Mouse (Mus musculus) urinary bladder, postnatal 0 days (tissue): ENCODE results near the gene Ppp1ca. TPM values are rescaled to one million over a fixed set of nuclear protein-coding genes. Genes with fewer than 3 reads are reported as not detected.

Experiments used
- microRNA-seq: library from miRNA; unstranded; fragments of <30 nt; microRNA quantifications from one replicate; pipeline ENCODE4, GENCODE M21; 2016
- polyA plus RNA-seq: library from polyadenylated mRNA; unstranded; fragments of >200 nt; fragmentation: Nextera tagmentation; extraction: Ambion mirVana; gene quantifications from 2 replicates; pipeline ENCODE4 v1.2.1, GENCODE M21; 2015

Gene Ppp1ca
- 476 and 486 TPM in 2 replicates for polyA plus RNA-seq

GRCm38 (mm10) chr19:4191528-4192250 lies at the start of gene Ppp1ca:
Ppp1ca (plus strand) TSS chr19:4192065.

GRCm38 (mm10) chr19:4143759-4144268 lies 48.1 kb upstream of the Ppp1ca start, which contains the start of gene Cabp4:
Cabp4 (minus strand) TSS chr19:4144033.

GRCm38 (mm10) chr19:4148491-4148806 lies 43.4 kb upstream of the Ppp1ca start, which contains the start of gene Coro1b:
Coro1b (plus strand) TSS chr19:4148619.

GRCm38 (mm10) chr19:4153232-4153654 lies 38.6 kb upstream of the Ppp1ca start, which contains the start of gene Ptprcap:
Ptprcap (plus strand) TSS chr19:4153604.

GRCm38 (mm10) chr19:4162646-4163542 lies 29.0 kb upstream of the Ppp1ca start, which contains the start of gene Rps6kb2:
Rps6kb2 (minus strand) TSS chr19:4163354.

DNA sequence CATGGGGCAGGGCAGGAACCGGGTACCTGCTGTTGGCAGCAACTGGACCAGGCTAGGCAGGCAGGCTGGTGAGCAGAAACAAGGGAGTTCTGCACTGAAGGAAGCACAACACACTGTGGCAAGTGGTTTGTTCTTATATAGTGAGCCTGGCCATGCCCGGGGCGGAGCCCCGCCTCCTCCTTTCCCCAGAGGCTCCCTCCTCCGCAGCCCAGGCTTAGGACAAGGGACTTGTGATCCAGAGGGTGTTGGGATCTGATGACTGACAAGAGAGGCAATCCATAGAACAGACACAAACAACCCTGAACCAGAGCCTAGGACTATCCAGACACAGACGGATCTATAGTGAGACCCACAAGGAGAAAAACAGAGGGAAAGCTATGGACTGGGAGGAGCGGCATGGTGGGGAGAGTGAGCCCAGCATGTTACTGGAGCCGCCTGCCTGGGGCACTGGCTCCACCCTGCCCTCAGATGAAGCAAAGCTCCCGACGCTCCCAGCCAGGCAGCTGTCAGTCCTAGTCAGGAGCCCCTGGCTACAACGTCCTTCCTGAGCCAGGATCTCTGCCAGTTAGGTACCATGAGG lies 16.4 kb upstream of the Ppp1ca start, which contains the start of gene Carns1:
TSS of gene Carns1 (minus strand) at position 112 of the 580 bp plus-strand sequence.

DNA sequence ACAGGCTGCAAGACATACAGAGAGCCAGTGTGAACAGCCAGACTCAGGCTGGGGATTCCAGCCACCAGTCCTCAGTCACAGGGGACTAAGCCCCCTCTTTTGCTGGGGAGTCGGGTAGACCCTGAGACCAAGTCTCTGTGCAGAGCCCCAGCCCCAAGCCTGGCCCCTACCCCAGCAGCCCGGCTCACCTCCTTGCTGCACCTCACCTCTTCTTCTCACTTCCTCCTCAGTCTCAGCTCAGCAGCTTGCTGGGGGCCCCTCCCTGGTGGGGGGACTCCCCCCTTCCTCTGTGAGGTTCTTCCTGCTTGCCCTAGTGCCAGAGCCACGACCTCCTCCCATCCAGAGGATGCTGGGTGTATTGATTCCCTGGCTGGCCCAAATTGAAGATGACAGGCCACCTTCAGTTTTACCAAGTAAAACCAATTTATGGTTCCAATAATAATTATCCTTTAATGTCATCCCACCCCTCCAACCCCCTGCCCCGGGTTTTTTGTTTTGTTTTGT lies 982 bp upstream of the Ppp1ca start, which contains the start of gene Tbc1d10c:
TSS of gene Tbc1d10c (minus strand) at position 454 of the 504 bp plus-strand sequence.

GRCm38 (mm10) chr19:4201291-4201909 lies 9.5 kb downstream of the Ppp1ca start, which contains the start of gene Rad9a:
Rad9a (minus strand) TSS chr19:4201662.

DNA sequence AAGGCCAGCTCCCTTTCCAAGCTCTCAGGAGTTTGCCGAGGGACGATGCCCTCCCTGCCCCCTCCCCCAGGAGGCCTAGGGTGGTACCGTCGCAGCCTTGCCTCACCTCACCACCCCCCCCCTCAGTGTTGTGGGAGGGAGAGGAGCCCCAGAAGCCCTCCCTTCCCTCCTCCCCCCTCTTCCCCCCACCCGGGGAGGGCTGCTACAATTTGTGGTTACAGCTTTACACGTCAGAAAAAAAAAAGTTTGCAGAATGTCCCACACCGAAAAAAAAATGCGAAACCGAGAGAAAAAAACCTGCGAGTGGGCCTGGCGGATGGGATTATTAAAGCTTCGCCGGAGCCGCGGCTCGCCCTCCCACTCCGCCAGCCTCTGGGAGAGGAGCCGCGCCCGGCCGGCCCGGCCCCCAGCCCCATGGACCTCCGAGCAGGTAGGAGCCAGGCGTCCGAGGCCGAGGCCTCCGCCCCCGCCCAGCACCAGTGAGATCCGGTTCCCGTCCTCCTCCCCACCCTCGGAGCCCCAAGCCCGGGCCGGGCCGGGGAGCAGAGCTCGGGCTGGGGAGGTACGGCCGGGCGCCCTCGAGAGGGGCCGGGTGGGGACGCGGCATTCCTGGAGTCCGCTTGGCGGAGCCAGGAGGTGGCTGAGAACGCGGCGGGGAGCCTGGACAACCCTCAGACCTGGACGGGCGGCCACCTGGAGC lies 22.4 kb downstream of the Ppp1ca start, which contains the start of the genes Clcf1 and AC109138.7:
TSS of gene Clcf1 (plus strand) at position 168 of the 700 bp plus-strand sequence.
TSS of gene AC109138.7 (plus strand) at position 287 of the 700 bp plus-strand sequence.

DNA sequence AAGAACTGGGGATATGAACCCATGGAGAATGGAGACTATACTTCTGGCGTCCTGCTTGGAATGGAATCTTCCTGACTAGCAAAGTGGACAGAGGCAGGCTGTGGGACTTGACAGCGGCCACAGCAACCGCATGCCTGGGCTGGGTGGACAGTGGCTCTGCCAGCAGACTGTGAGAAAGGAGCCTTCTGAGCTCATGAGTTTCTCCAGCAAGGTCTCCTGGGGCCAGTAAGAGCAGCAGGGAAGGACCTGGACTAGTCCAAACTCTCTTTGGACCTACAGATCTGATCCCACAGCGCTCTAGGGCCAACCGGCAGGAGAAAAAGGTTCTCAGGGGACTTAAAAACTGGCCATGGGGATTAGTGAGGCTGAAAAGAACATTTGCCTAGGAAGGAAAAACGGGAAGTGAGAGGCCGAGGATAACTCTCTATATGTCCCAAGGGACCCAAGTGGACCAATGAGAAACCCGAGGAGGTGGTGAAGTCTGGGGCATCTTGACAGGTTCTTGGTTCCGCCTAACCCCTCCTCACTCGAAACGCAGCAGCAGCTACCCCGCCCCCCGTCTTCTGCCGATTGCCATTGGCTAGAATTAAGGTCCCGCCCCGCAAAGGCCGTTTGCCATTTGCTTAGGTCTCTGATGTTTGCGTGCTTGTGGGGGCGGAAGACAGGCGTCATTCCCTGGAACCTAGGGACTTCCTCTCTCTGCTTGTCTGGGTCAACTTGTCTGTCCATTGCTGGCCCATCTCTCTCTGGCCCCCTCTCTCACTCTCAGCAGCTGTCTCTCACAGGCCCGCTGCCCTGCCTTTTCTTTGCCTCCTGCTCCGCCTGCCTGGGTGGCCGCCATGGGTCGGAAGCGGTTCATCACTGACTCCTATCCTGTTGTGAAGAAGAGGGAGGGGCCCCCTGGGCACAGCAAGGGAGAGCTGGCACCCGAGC lies 39.7 kb downstream of the Ppp1ca start, which contains the start of gene Pold4:
TSS of gene Pold4 (plus strand) at position 647 of the 933 bp plus-strand sequence.

Small RNAs within 50 kb of the gene (microRNA-seq; reads per million reads assigned to microRNA genes)
- not detected for gene Gm26115

Other genes starting within 250 kb of the Ppp1ca start
- 0.29 and 0.30 TPM in 2 replicates for gene Aldh3b3, start 233.4 kb upstream of the Ppp1ca start, polyA plus RNA-seq
- gene Aldh3b2, start 219.7 kb upstream of the Ppp1ca start, polyA plus RNA-seq: 122 and 144 TPM in 2 replicates
- gene Acy3, start 205.5 kb upstream of the Ppp1ca start, polyA plus RNA-seq: 6.1 and 7.0 TPM in 2 replicates
- gene Tbx10, start 199.3 kb upstream of the Ppp1ca start, polyA plus RNA-seq: 0.11 TPM in 1 of 2 replicates, not detected in the other
- 29.1 and 36.0 TPM in 2 replicates for gene Nudt8, start 191.5 kb upstream of the Ppp1ca start, polyA plus RNA-seq
- gene Gm49405, start 191.4 kb upstream of the Ppp1ca start, polyA plus RNA-seq: 0.82 and 1.3 TPM in 2 replicates
- gene Doc2g, start 188.8 kb upstream of the Ppp1ca start, polyA plus RNA-seq: 1.5 and 2.1 TPM in 2 replicates
- gene Ndufv1, start 179.3 kb upstream of the Ppp1ca start, polyA plus RNA-seq: 170 and 175 TPM in 2 replicates
- 432 and 441 TPM in 2 replicates for gene Gstp1, start 154.1 kb upstream of the Ppp1ca start, polyA plus RNA-seq
- gene Gstp2, start 146.0 kb upstream of the Ppp1ca start, polyA plus RNA-seq: 21.6 and 25.1 TPM in 2 replicates
- gene Gstp3, start 132.5 kb upstream of the Ppp1ca start, polyA plus RNA-seq: 0.33 and 0.52 TPM in 2 replicates
- not detected in 2 replicates for gene Cabp2, start 110.5 kb upstream of the Ppp1ca start, polyA plus RNA-seq
- 75.9 and 93.8 TPM in 2 replicates for gene Cdk2ap2, start 94.9 kb upstream of the Ppp1ca start, polyA plus RNA-seq
- gene Pitpnm1, start 92.1 kb upstream of the Ppp1ca start, polyA plus RNA-seq: 10.2 and 13.2 TPM in 2 replicates
- gene Aip, start 66.2 kb upstream of the Ppp1ca start, polyA plus RNA-seq: 76.9 and 77.9 TPM in 2 replicates
- gene Gpr152, start 52.3 kb upstream of the Ppp1ca start, polyA plus RNA-seq: not detected in 2 replicates
- gene Cabp4, start 48.0 kb upstream of the Ppp1ca start, polyA plus RNA-seq: 0.28 and 0.41 TPM in 2 replicates
- 130 and 133 TPM in 2 replicates for gene Coro1b, start 43.4 kb upstream of the Ppp1ca start, polyA plus RNA-seq
- gene Ptprcap, start 38.5 kb upstream of the Ppp1ca start, polyA plus RNA-seq: 0.54 and 0.65 TPM in 2 replicates
- gene Rps6kb2, start 28.7 kb upstream of the Ppp1ca start, polyA plus RNA-seq: 28.6 and 31.4 TPM in 2 replicates
- 5.8 and 7.8 TPM in 2 replicates for gene Carns1, start 16.6 kb upstream of the Ppp1ca start, polyA plus RNA-seq
- gene Tbc1d10c, start 781 bp upstream of the Ppp1ca start, polyA plus RNA-seq: 1.3 and 1.5 TPM in 2 replicates
- 12.6 and 15.8 TPM in 2 replicates for gene Rad9a, start 9.6 kb downstream of the Ppp1ca start, polyA plus RNA-seq
- gene Clcf1, start 22.2 kb downstream of the Ppp1ca start, polyA plus RNA-seq: 1.8 TPM in 2 replicates
- gene AC109138.7, start 22.3 kb downstream of the Ppp1ca start, polyA plus RNA-seq: not detected in 2 replicates
- gene Pold4, start 39.8 kb downstream of the Ppp1ca start, polyA plus RNA-seq: 44.5 and 63.8 TPM in 2 replicates
- gene Ssh3, start 77.1 kb downstream of the Ppp1ca start, polyA plus RNA-seq: 19.2 and 19.3 TPM in 2 replicates
- 7.9 and 8.3 TPM in 2 replicates for gene Ankrd13d, start 91.1 kb downstream of the Ppp1ca start, polyA plus RNA-seq
- gene Grk2, start 114.2 kb downstream of the Ppp1ca start, polyA plus RNA-seq: 12.7 and 15.0 TPM in 2 replicates
- gene Kdm2a, start 206.2 kb downstream of the Ppp1ca start, polyA plus RNA-seq: 18.6 and 21.3 TPM in 2 replicates
- 25.0 and 28.7 TPM in 2 replicates for gene Rhod, start 247.4 kb downstream of the Ppp1ca start, polyA plus RNA-seq